In genomic region chr16:91224481-91225232, GRCm38 (mm10) we compare ENCODE assay signal across 9 mouse cellular contexts. TPM values are rescaled to one million over a fixed set of nuclear protein-coding genes. Genes with fewer than 3 reads are reported as not detected.
A peak's percentile ranks its signal among the peaks of the same experiment; 100 is the strongest.
DNase-seq lines count a peak whose midpoint lies in the region; ATAC-seq and TF ChIP-seq lines count a peak whose summit lies in the region.
"Had no signal": no experiment of that assay in that cellular context is flagged by ENCODE, and none has a peak within 500 bp of the region (broad histone marks: within the 10 kb centered on the region; RNA-seq: fewer than 3 reads in every experiment).

No protein-coding gene starts in this region.

- H3K4me1 ChIP-seq in heart, embryonic 11.5 days (ENCODE audit: control insufficient read depth, insufficient read depth, low read length) = peaks cover 22% of the 10 kb centered on the region
- H3K4me1 ChIP-seq in hindbrain, postnatal 0 days (ENCODE audit: insufficient read depth, low read length) = no peaks in the 10 kb centered on the region
- H3K4me1 ChIP-seq in midbrain, postnatal 0 days (ENCODE audit: insufficient read depth, low read length) = peaks cover 8% of the 10 kb centered on the region

- peaks cover 98% of the 10 kb centered on the region for H3K27me3 ChIP-seq in heart, embryonic 11.5 days (ENCODE audit: control insufficient read depth, insufficient read depth, low read length)
- H3K27me3 ChIP-seq in hindbrain, postnatal 0 days (ENCODE audit: insufficient read depth, low read length) = peaks cover 87% of the 10 kb centered on the region
- H3K27me3 ChIP-seq in midbrain, postnatal 0 days (ENCODE audit: insufficient read depth, low read length) = peaks cover 70% of the 10 kb centered on the region

- H3K9me3 ChIP-seq in heart, embryonic 11.5 days (replicated peaks; ENCODE audit: control insufficient read depth, low read length) = no peaks in the 10 kb centered on the region
- H3K9me3 ChIP-seq in hindbrain, postnatal 0 days (ENCODE audit: low read length) = no peaks in the 10 kb centered on the region
- H3K9me3 ChIP-seq in midbrain, postnatal 0 days (ENCODE audit: low read length) = no peaks in the 10 kb centered on the region

- no peak overlapping the region for H3K27ac ChIP-seq in heart, embryonic 11.5 days (ENCODE audit: low read depth, low read length)
- peak overlapping the region; percentile 32; the same call in 1 of the 2 replicates for H3K27ac ChIP-seq in hindbrain, postnatal 0 days
- no peak overlapping the region for H3K27ac ChIP-seq in midbrain, postnatal 0 days (ENCODE audit: low read depth, low read length)

- ATAC-seq in heart, embryonic 11.5 days (replicated peaks; ENCODE audit: insufficient number of reproducible peaks, low FRiP score, low TSS enrichment) = no peak
- no peak for ATAC-seq in hindbrain, postnatal 0 days
- no peak for ATAC-seq in midbrain, postnatal 0 days (ENCODE audit: low FRiP score)

- peak; percentile 58 for TF ChIP-seq CTCF in hindbrain, postnatal 0 days (IDR thresholded peaks at IDR 0.05; ENCODE audit: low read depth)
- peak; percentile 59 for TF ChIP-seq CTCF in midbrain, postnatal 0 days (IDR thresholded peaks at IDR 0.05)

- no peak overlapping the region for H3K9ac ChIP-seq in heart, embryonic 11.5 days (ENCODE audit: low read depth, low read length)
- no peak overlapping the region for H3K9ac ChIP-seq in hindbrain, postnatal 0 days (replicated peaks; ENCODE audit: low read length)
- H3K9ac ChIP-seq in midbrain, postnatal 0 days (replicated peaks; ENCODE audit: low read length, poor library complexity, severe bottlenecking) = no peak overlapping the region

- H3K36me3 ChIP-seq in heart, embryonic 11.5 days (ENCODE audit: control insufficient read depth, insufficient read depth, low read length) = no peaks in the 10 kb centered on the region
- no peaks in the 10 kb centered on the region for H3K36me3 ChIP-seq in hindbrain, postnatal 0 days (ENCODE audit: insufficient read depth, low read length)
- H3K36me3 ChIP-seq in midbrain, postnatal 0 days (ENCODE audit: insufficient read depth, low read length) = no peaks in the 10 kb centered on the region

- peak overlapping the region; percentile 60 for H3K4me2 ChIP-seq in heart, embryonic 11.5 days
- H3K4me2 ChIP-seq in hindbrain, postnatal 0 days (ENCODE audit: low read depth, low read length) = peak overlapping the region; percentile 49
- H3K4me2 ChIP-seq in midbrain, postnatal 0 days (ENCODE audit: low read depth, low read length, poor library complexity, severe bottlenecking) = peak overlapping the region; percentile 29

- WGBS in heart, embryonic 11.5 days (ENCODE audit: insufficient replicate concordance) = under 1% methylated on average over 26 of the region's 26 CpGs
- 2% methylated on average over 26 of the region's 26 CpGs for WGBS in hindbrain, postnatal 0 days
- WGBS in midbrain, postnatal 0 days = 2% methylated on average over 26 of the region's 26 CpGs

- no peak for DNase-seq in heart, adult 9 months (ENCODE audit: low spot score in 2 of 2)
- peak; percentile 53 for DNase-seq in testis, postnatal 10 days (ENCODE audit: low spot score)
- DNase-seq in testis, postnatal 14 days (ENCODE audit: low spot score) = no peak
- DNase-seq in hindbrain, postnatal 0 days (ENCODE audit: low spot score) = peak; percentile 64
- no peak for DNase-seq in midbrain, postnatal 0 days (ENCODE audit: low spot score)
- no peak for DNase-seq in ovary, postnatal 14 days (ENCODE audit: low spot score)
- no peak for DNase-seq in cerebellum, adult 9-11 months

- H3K4me3 ChIP-seq in heart, embryonic 11.5 days (ENCODE audit: low read depth, low read length) = peak overlapping the region; percentile 36
- H3K4me3 ChIP-seq in hindbrain, postnatal 0 days (ENCODE audit: low read length) = peak overlapping the region; percentile 38
- peak overlapping the region; percentile 36 for H3K4me3 ChIP-seq in midbrain, postnatal 0 days (ENCODE audit: low read depth, low read length)

RNA-seq across cellular contexts. Expression of gene Olig2, which starts 0.6 kb away (rescaled TPM):
- 0.06 TPM in 1 of 2 replicates, not detected in the other for polyA plus RNA-seq in heart, embryonic 11.5 days (2014; fragmentation: Nextera tagmentation; extraction: Ambion mirVana)
- total RNA-seq in hindbrain, postnatal 0 days (2014; rRNA removed) = 58.7 and 66.3 TPM in 2 replicates
- polyA plus RNA-seq in hindbrain, postnatal 0 days (2015; fragmentation: Nextera tagmentation; extraction: Ambion mirVana) = 16.0 and 17.3 TPM in 2 replicates
- 36.0 and 58.4 TPM in 2 replicates for total RNA-seq in midbrain, postnatal 0 days (2014; rRNA removed)
- polyA plus RNA-seq in midbrain, postnatal 0 days (2015; fragmentation: Nextera tagmentation; extraction: Ambion mirVana) = 13.3 and 15.7 TPM in 2 replicates
- total RNA-seq: MEL had no signal

RNA-seq across cellular contexts. Expression of gene Olig1, which starts 44.9 kb away (rescaled TPM):
- not detected in 2 replicates for polyA plus RNA-seq in heart, embryonic 11.5 days (2014; fragmentation: Nextera tagmentation; extraction: Ambion mirVana)
- 240 and 249 TPM in 2 replicates for total RNA-seq in hindbrain, postnatal 0 days (2014; rRNA removed)
- polyA plus RNA-seq in hindbrain, postnatal 0 days (2015; fragmentation: Nextera tagmentation; extraction: Ambion mirVana) = 199 and 227 TPM in 2 replicates
- total RNA-seq in midbrain, postnatal 0 days (2014; rRNA removed) = 153 and 196 TPM in 2 replicates
- 167 and 180 TPM in 2 replicates for polyA plus RNA-seq in midbrain, postnatal 0 days (2015; fragmentation: Nextera tagmentation; extraction: Ambion mirVana)
- total RNA-seq: MEL had no signal

Comparison
In these comparisons a context has a peak if more than half of its experiments do, and no peak if none do; other contexts are left out.
1. DNase-seq: peak in testis, postnatal 10 days (single experiment) and hindbrain, postnatal 0 days (single experiment); none in heart, adult 9 months (0 of 2), testis, postnatal 14 days (single experiment), midbrain, postnatal 0 days (single experiment), ovary, postnatal 14 days (single experiment) and cerebellum, adult 9-11 months (single experiment).
2. RNA of gene Olig2, which starts 0.6 kb away (polyA plus RNA-seq): 16.0 to 17.3 TPM in hindbrain, postnatal 0 days and 13.3 to 15.7 TPM in midbrain, postnatal 0 days; 0.06 TPM in heart, embryonic 11.5 days; every median in the first group is over 10 times any median in the second.
3. RNA of gene Olig1, which starts 44.9 kb away (polyA plus RNA-seq): 199 to 227 TPM in hindbrain, postnatal 0 days and 167 to 180 TPM in midbrain, postnatal 0 days; not detected in heart, embryonic 11.5 days; every median in the first group is over 100 times any median in the second.
4. Peak in every context shown above with its lines, with median percentiles within 50 percentile points of each other: H3K4me2 ChIP-seq and H3K4me3 ChIP-seq.